Mouse (Mus musculus) bone marrow macrophage, adult 2 months (primary cell): Measurements from ENCODE around the gene Lrp1. TPM values are rescaled to one million over a fixed set of nuclear protein-coding genes. Genes with fewer than 3 reads are reported as not detected.

ENCODE experiments used
- H3K27ac ChIP-seq: 2 replicates; pipeline ENCODE4 v1.5.1; 2012; ENCODE audit warnings: low read depth, low read length; ENCODE audit not compliant: insufficient read depth
- H3K4me1 ChIP-seq: 2 replicates; pipeline ENCODE4 v1.6.1; 2012; ENCODE audit warnings: low read length; ENCODE audit not compliant: control insufficient read depth, insufficient read depth
- H3K4me3 ChIP-seq: 2 replicates; pipeline ENCODE4 v1.5.1; 2012; ENCODE audit warnings: mild to moderate bottlenecking, low read length, moderate library complexity; ENCODE audit not compliant: insufficient read depth
- CTCF ChIP-seq: IDR thresholded peaks from 2 replicates; pipeline ENCODE4 v1.5.1; 2012; ENCODE audit warnings: low read depth, mild to moderate bottlenecking, low read length, moderate library complexity
- POLR2A ChIP-seq: IDR thresholded peaks from 2 replicates; pipeline ENCODE4 v1.6.1; 2012; ENCODE audit warnings: mild to moderate bottlenecking, low read depth, low read length, borderline replicate concordance
- polyA plus RNA-seq: library from polyadenylated mRNA; stranded (reverse); fragments of >200 nt; gene quantifications from 2 replicates; pipeline ENCODE4 v1.2.4, GENCODE M21; 2012; ENCODE audit not compliant: missing spikeins, insufficient read depth, insufficient read length

The Lrp1 gene
- polyA plus RNA-seq, 1 experiment, result 418 TPM

DNA sequence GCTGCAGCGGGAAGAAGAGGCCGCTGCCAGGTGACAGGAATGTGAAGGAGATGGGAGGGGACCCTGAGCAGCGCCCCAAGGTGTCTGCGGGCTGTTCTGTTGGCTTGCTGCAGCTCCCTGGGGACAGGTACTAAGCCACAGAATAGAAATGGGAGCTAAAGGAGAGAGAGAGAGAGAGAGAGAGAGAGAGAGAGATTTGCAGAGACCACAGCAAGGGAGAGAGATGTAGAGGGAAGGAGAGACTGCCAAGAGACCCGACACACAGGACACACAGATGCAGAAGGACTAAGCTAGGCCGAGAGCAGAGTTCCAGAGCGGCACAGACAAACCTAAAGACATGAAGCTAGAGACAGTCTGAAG lies 108.7 kb downstream of the Lrp1 start:
- Histone ChIP-seq H3K4me1 (peaks cover 15% of the 10 kb centered on the region), H3K27ac (no peak overlapping the region), H3K4me3 (peak overlapping the region; percentile 64)
- no peak for TF ChIP-seq POLR2A
- no peak for TF ChIP-seq CTCF

GRCm38 (mm10) chr10:127511634-127512306 lies 109.2 kb downstream of the Lrp1 start:
- H3K27ac ChIP-seq, result no peak overlapping the region
- peak overlapping the region; percentile 64 for H3K4me3 ChIP-seq
- TF ChIP-seq POLR2A (no peak), CTCF (no peak)
- peaks cover 15% of the 10 kb centered on the region for H3K4me1 ChIP-seq

DNA sequence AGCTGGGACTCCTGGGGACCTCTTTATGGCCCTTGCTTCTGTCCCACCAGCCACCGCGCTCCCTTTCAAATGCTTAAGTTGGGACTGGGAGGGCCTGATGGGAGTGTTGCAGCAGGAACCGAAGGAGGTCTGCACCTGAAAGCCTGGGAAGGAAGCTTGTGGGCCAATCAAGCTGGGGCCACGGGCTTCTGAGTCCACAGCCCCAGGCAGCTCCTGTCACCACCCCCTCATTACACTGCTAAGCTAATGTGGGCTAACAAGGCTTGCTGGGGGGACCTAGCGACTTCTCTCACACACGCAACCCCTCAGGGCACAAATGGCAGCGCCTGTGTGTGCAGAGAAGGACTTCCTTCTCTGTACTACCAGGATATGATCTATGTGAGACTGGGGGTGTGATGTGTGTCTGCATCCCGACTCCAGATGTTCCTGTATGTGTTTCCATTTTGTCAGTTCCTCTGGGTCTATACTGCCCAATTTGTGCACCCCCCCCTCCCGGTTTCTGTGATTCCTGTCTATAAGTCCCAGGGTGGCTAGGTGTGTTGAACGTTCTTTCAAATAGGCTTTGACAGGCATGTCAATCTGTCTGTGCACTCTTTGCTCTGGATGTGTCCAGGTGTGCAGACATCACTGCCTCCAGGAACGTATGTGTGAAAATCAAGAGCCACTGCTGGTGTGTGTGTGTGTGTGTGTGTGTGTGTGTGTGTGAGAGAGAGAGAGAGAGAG lies 109.9 kb downstream of the Lrp1 start:
- H3K4me1 ChIP-seq, result peaks cover 15% of the 10 kb centered on the region
- peak overlapping the region; percentile 64 for H3K4me3 ChIP-seq
- H3K27ac ChIP-seq, result no peak overlapping the region

GRCm38 (mm10) chr10:127509837-127510701 lies 110.9 kb downstream of the Lrp1 start:
- no peak overlapping the region for H3K4me3 ChIP-seq
- peaks cover 15% of the 10 kb centered on the region for H3K4me1 ChIP-seq
- TF ChIP-seq POLR2A (no peak), CTCF (no peak)
- no peak overlapping the region for H3K27ac ChIP-seq

More for the DNA sequence above, 109.9 kb downstream of the Lrp1 start:
- TF ChIP-seq POLR2A, result no peak
- no peak for TF ChIP-seq CTCF

- H3K27ac ChIP-seq, result no peak overlapping the region
- peaks cover 13% of the 10 kb centered on the region for H3K4me1 ChIP-seq
- TF ChIP-seq CTCF, result peak; percentile 97
- no peak for TF ChIP-seq POLR2A
- peak overlapping the region; percentile 41 for H3K4me3 ChIP-seq
These were observed 111.7 kb downstream of the Lrp1 start for GRCm38 (mm10) chr10:127509051-127509836.

- Histone ChIP-seq H3K4me3 (0 out of 2 replicates have a peak overlapping the region, but pooled peaks have one; percentile 7), H3K4me1 (peaks cover 8% of the 10 kb centered on the region)
- TF ChIP-seq CTCF (peak; percentile 70), POLR2A (no peak)
These were observed 112.7 kb downstream of the Lrp1 start for GRCm38 (mm10) chr10:127508239-127508638.

DNA sequence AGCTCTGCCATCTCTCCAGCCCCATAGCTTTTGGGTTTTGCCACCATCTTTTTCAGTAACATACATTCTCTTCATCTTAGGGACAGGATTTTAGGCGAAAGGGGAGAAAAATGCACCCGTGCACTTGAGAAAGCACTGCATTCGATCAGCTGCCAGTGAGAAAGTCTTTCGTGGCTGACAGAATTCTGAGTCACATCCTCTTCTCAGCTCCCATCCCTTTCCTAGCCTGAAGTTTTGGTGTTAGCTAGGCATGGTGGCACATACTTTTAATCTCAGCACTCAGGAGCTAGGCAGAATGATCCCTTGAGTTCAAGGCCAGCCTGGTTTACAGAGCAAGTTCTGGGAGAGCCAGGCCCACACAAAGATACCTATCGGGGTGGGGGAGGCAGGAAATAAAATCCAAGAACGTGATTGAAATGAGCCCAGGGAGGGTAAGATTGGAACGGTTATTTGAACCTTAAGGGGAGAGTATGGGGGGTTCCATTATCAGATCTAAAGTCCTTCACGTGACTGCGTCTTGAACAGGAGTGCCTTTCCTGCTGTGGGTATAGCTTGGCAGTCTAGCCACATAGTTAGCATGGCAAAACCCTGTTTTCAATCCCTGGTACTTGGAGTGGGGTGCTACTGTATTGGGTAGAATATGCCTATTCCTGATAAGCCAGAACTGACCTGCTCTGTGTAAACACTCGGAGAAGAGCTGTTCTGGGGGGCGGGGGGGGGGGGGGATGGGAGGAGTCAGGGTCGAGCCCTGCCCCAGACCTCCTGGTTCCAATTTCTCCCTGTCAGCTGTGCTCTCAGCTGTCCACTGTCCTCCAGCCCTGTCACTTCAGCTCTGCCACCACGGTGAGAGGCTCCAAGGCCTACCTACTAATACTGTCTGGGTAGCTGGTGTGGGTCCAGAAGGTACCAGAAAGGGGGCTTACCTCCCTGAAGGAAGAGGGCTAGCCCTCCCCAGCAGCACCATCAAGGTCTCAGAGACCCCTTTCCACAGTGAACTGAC lies 119.8 kb downstream of the Lrp1 start, which contains the start of gene Stac3:
Gene Stac3 (plus strand): TSS at position 793 of the 1,000 bp plus-strand sequence.
- H3K4me1 ChIP-seq, result no peaks in the 10 kb centered on the region
- H3K27ac ChIP-seq, result no peak within 1 kb of the TSS
- TF ChIP-seq CTCF (no peak), POLR2A (no peak)
- no peak within 1 kb of the TSS for H3K4me3 ChIP-seq

More at GRCm38 (mm10) chr10:127508239-127508638, 112.7 kb downstream of the Lrp1 start:
- no peak overlapping the region for H3K27ac ChIP-seq

DNA sequence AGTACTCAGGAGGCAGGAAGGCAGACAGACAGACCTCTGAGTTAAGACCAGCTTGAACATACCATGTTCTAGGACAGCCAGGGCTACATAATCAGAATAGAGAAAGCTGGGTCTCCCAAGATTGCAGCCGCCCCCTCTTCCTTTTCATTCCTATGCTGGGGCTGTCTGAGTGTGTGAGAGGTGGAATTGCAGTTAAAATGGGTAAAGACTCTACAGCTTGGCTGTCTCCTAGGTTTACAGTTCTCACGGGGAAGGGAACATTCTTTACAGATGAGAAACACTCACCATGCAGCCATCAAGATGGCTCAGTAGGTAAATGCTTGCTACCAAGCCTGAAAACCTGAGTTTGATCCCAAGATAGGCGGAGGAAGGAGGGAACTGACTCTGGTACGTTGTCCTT lies 120.9 kb downstream of the Lrp1 start:
- TF ChIP-seq POLR2A, result no peak
- no peak for TF ChIP-seq CTCF
- no peak overlapping the region for H3K4me3 ChIP-seq
- no peak overlapping the region for H3K27ac ChIP-seq
- no peaks in the 10 kb centered on the region for H3K4me1 ChIP-seq

GRCm38 (mm10) chr10:127499516-127499915 lies 121.4 kb downstream of the Lrp1 start:
- Histone ChIP-seq H3K27ac (no peak overlapping the region), H3K4me1 (no peaks in the 10 kb centered on the region), H3K4me3 (no peak overlapping the region)
- no peak for TF ChIP-seq POLR2A
- no peak for TF ChIP-seq CTCF
